23 mouse cellular contexts compared by ENCODE assay signal in genomic region chr4:134089029-134089428, GRCm38 (mm10). TPM values are rescaled to one million over a fixed set of nuclear protein-coding genes. Genes with fewer than 3 reads are reported as not detected.
"Had no signal": no experiment of that assay in that cellular context is flagged by ENCODE, and none has a peak within 500 bp of the region (broad histone marks: within the 10 kb centered on the region; RNA-seq: fewer than 3 reads in every experiment).

No protein-coding gene starts in this region.

- H3K36me3 ChIP-seq: midbrain, embryonic 12.5 days; midbrain, embryonic 15.5 days; neural tube, embryonic 12.5 days; neural tube, embryonic 15.5 days had no signal

- DNase-seq: kidney, postnatal 25 days; layer of hippocampus, adult 9-11 months; lung, embryonic 14.5 days; right cerebral cortex, adult 18-20 months; right cerebral cortex, postnatal 14 days; right cerebral cortex, postnatal 4 days; thymus, postnatal 25 days had no signal

- H3K27ac ChIP-seq: layer of hippocampus, adult 2 months; macrophage; midbrain, embryonic 12.5 days; midbrain, embryonic 15.5 days; neural tube, embryonic 12.5 days; neural tube, embryonic 15.5 days had no signal

- ATAC-seq: lung, postnatal 0 days; midbrain, embryonic 15.5 days had no signal

- H3K4me3 ChIP-seq: layer of hippocampus, adult 2 months; midbrain, embryonic 12.5 days; midbrain, embryonic 15.5 days; neural tube, embryonic 12.5 days; neural tube, embryonic 15.5 days had no signal

- H3K27me3 ChIP-seq: midbrain, embryonic 12.5 days; midbrain, embryonic 15.5 days; neural tube, embryonic 12.5 days; neural tube, embryonic 15.5 days had no signal

- H3K4me1 ChIP-seq: midbrain, embryonic 12.5 days; midbrain, embryonic 15.5 days; neural tube, embryonic 12.5 days; neural tube, embryonic 15.5 days had no signal

- H3K9me3 ChIP-seq: midbrain, embryonic 12.5 days; midbrain, embryonic 15.5 days; neural tube, embryonic 12.5 days; neural tube, embryonic 15.5 days had no signal

- H3K4me2 ChIP-seq: lung, embryonic 14.5 days; midbrain, embryonic 12.5 days; midbrain, embryonic 15.5 days; neural tube, embryonic 12.5 days; neural tube, embryonic 15.5 days had no signal

- H3K9ac ChIP-seq: lung, embryonic 14.5 days; midbrain, embryonic 12.5 days; midbrain, embryonic 15.5 days; neural tube, embryonic 12.5 days; neural tube, embryonic 15.5 days had no signal

RNA-seq across cellular contexts. Expression of gene Crybg2, which starts 28.4 kb away (rescaled TPM):
- polyA plus RNA-seq: macrophage had no signal

RNA-seq across cellular contexts. Expression of gene Zfp683, which starts 35.4 kb away (rescaled TPM):
- total RNA-seq: layer of hippocampus, adult 2 months; layer of hippocampus, postnatal 25 days; left cerebral cortex, adult 18-20 months; left cerebral cortex, postnatal 36 days; liver, adult 2 months had no signal
- polyA plus RNA-seq: intestine, embryonic 14.5 days; kidney, embryonic 14.5 days; limb, embryonic 11.5 days; liver, embryonic 16.5 days; lung, embryonic 14.5 days; lung, postnatal 0 days; macrophage; midbrain, embryonic 12.5 days; midbrain, embryonic 15.5 days; neural tube, embryonic 12.5 days; neural tube, embryonic 15.5 days; stomach, embryonic 14.5 days had no signal
